Mouse (Mus musculus) heart, postnatal 0 days (tissue): Measurements from ENCODE around the gene Zfp451.

Source experiments
- CTCF ChIP-seq: IDR thresholded peaks from 2 replicates; pipeline ENCODE4 v1.5.1; 2016; ENCODE audit warnings: antibody characterized with exemption, control low read depth, low read depth
- EP300 ChIP-seq: IDR thresholded peaks from 2 replicates; pipeline ENCODE4 v1.6.1; 2016; ENCODE audit warnings: antibody characterized with exemption, low read depth

DNA sequence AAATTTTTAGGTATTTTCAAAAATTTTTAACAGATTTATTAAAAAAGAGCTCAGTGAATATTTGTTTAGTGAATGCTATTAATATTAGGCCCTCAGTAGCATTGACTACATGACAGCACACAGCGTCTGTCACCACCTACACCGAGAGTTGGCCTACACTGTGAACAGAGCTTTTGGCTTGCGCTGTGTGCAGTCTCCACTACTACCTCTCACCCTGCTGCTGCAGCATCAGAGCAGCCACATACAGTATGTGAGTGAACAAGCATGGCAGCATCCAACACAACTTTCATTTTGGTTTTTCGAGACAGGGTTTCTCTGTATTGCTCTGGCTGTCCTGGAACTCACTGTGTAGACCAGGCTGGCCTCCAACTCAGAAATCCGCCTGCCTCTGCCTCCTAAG lies 29.8 kb downstream of the Zfp451 start:
- TF ChIP-seq CTCF (no peak), EP300 (no peak)
